Mouse (Mus musculus) urinary bladder, postnatal 10 days (tissue): ENCODE data around the gene Olfr430.
"Not testable (repeated sequence)": the region's sequence is repeated elsewhere in the genome, so short reads cannot be mapped to it uniquely, and the experiment has no call there.

Experiments used
- DNase-seq: peaks from one replicate; pipeline ENCODE4 v3.0.0; 2022; ENCODE audit warnings: low spot score

Gene Olfr430

DNA sequence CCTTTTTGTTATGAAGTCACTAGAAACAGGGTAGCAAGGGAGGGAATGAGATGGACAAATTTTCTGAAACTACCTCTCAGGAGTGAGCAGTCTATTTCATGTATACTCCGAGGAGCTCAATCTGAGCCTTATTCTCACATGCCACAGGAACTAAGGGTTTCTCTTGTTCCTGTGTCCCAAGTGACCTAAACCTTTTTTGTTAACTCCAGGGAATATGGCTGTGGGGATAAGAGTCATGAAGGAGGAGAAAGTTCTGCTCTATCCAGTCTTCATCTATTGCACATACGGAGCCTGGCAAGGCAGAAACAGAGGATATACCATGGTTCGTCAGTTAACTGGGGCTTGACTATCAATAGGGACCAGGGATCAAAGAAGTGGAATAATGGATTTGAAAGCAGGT, at the start of gene Olfr430:
Gene Olfr430, plus strand, starts transcription at position 301 of the 400 bp plus-strand sequence.
- DNase-seq, result no peak

DNA sequence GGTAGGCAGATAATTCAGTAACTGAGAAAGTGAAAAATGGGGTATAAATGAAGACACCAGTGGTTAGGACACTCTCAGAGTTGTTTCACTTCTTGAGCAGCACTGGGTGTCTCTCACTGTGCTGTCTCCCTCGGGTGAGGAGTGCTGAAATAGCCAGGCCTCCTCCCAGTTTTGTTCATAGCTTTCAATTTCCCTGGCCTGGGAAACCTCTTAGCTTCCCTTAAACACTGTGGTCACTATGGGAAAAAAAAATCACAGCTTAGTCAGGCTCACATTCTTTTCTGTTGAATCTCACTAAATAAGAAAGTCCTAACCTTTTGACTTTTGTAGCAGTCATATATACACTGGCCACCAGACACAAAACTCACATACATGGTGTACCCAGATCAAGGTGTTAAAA, 34.7 kb upstream of the Olfr430 start, which contains the start of gene Ifi205:
Gene Ifi205, minus strand, starts transcription at position 113 of the 400 bp plus-strand sequence.
- no peak for DNase-seq

DNA sequence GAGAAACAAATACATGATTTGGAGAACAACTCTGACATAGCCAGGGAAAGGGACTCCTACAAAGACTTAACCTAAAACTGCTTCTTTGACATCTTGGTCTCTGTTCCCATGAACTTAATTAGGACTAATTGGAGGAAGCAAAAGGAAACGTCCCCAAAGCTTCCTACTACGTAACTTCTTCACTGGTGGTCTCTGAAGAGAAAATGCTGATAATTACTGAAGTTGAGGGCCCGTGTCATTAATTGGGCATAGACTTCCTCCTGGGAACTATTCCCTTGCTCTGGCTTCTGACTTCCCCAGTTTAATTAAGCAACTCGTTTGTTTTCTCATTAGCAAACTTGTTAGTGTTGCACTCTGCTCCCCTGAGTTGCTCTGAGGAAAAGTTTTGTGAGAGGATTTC, 30.6 kb upstream of the Olfr430 start:
- no peak for DNase-seq

DNA sequence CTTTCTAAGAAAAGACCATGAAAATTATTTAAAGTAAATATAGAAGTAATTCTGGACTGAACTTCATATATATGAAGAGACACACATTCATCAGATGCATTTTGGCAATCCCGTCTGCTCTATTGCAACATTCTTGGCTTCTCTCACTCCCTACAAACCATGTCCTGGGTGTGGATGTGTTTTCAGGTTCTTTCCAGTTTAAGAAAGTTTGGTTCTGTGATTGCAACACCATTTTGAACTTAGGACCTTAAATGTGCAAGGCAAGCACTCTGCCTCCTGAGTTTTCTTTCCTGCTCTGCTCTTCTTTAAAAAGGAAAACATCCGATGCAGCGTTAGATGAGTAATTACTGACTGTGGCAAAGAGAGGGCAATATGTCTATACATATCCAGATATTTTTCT, 27.9 kb upstream of the Olfr430 start:
- DNase-seq, result no peak

DNA sequence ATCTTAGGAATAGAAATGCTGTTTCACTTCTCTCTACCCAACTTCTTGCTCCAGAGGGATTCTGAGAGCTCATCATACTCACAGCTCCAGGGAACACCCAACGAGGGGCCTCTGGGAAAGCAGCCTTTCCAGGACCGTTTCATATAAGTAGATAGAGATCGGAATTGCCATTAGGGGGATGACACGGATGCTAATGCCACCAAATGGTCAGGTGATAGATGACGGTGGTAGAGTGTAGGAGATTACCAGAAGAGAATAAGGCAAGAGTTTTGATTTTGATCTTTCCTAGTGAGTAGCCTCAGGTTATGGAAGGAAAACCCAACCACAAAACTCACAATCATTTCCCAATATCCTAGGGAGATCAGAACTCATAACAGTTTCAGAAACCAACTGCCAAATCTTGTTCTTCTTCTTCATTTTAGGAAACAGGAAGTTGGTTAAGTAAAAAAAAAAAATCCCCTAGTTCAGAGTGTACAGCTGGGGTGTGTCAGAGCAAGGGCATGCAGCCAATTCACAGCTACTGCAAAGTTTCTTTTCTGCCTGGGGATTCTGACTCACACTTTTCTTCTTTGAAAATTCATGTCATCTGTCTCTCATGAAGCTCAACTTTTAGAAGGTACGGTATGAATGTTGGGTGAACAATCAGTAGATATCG, 25.8 kb upstream of the Olfr430 start, which contains the start of gene Olfr433:
Gene Olfr433, plus strand, starts transcription at position 183 of the 655 bp plus-strand sequence.
- no peak for DNase-seq

DNA sequence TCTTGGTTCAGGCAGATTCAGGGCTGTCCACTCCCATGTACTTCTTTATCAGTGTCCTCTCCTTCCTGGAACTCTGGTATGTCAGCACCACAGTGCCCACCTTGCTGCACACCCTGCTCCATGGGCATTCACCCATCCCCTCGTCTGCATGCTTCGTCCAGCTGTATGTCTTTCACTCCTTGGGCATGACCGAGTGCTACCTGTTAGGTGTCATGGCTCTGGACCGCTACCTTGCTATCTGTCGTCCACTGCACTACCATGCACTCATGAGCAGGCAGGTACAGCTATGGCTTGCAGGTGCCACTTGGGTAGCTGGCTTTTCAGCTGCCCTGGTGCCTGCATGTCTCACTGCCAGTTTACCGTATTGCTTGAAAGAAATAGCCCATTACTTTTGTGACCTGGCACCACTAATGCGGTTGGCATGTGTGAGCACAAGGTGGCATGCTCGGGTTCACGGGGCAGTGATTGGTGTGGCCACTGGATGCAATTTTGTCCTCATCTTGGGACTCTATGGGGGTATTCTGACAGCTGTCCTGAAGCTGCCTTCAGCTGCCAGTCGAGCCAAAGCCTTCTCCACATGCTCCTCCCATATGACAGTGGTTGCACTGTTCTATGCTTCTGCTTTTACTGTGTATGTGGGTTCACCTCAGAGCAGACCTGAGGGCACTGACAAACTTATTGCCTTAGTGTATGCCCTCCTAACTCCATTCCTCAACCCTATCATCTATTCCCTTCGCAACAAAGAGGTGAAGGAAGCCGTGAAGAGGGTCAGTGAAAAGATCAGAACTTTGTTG, 24.1 kb upstream of the Olfr430 start:
- not testable (repeated sequence) for DNase-seq

DNA sequence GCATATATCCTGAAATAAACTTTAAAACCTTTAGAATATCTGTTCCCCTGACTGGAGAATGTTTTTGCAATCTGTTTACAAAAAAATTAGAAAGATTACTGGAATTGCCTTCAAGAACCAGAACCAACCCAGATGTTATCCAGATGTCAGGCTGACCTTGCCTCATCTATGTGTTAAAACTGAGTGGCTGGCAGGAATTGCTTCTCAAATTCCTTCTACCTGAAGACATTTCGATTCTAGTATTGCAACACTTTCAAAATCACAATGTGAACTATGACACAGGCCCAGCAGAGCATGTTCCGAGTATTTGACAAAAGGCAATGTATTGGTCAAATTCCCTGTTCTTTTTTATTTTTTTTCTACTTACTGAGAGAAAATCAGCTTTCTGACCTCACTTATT, 22.0 kb upstream of the Olfr430 start:
- DNase-seq, result no peak

DNA sequence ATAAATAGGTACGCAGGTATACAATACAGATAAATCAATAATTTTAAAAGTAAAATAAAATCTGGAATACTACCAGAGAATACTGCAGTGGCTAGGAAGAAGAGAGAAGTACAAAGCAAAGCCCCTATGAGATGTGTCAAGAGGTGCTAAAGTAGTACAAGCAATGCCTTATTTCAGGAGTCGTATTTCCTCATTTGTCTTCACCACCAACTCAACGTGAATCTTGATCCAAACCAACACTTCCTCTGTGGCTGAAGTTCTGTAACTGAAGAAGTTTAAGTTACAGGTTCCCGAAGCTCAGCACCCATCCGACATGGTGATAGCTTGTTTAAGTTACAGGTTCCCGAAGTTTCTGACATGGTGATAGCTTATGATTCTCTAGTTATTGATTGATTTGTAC, 18.2 kb upstream of the Olfr430 start:
- DNase-seq, result not testable (repeated sequence)

DNA sequence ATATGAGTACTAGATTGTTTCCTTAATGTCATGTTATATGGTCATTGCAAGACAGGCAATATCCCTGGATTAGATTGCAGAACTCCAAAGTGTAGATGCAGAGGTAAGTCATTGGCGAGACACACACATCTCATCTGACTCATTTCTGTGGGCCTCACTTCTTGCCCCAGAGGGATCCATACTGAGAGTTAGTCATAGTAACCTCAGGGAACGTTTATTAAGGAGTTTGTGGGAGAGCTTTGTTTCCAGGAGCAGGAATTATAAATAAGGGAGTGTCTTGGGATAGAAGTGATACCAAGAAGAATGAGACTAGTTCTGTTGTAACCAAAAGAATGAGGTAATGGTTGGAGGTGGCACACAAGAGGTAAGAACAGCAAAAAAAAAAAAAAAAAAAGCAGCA, 17.5 kb upstream of the Olfr430 start, which contains the start of gene Olfr432:
Gene Olfr432, plus strand, starts transcription at position 313 of the 400 bp plus-strand sequence.
- no peak for DNase-seq

DNA sequence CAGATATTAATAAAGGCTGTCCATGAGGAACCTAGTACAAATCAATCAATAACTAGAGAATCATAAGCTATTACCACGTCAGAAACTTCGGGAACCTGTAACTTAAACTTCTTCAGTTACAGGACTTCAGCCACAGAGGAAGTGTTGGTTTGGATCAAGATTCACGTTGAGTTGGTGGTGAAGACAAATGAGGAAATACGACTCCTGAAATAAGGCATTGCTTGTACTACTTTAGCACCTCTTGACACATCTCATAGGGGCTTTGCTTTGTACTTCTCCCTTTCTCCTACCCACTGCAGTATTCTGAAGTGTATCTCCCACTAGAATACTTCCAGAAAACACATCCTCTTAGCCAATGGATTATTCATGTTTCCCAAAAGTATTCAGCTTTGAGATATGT, 17.0 kb upstream of the Olfr430 start:
- DNase-seq, result not testable (repeated sequence)

DNA sequence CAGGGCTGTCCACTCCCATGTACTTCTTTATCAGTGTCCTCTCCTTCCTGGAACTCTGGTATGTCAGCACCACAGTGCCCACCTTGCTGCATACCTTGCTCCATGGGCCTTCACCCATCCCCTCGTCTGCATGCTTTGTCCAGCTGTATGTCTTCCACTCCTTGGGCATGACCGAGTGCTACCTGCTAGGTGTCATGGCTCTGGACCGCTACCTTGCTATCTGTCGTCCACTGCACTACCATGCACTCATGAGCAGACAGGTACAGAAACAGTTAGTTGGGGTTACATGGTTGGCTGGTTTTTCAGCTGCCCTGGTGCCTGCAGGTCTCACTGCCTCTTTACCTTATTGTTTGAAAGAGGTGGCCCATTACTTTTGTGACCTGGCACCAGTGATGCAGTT, 15.9 kb upstream of the Olfr430 start:
- no peak for DNase-seq

DNA sequence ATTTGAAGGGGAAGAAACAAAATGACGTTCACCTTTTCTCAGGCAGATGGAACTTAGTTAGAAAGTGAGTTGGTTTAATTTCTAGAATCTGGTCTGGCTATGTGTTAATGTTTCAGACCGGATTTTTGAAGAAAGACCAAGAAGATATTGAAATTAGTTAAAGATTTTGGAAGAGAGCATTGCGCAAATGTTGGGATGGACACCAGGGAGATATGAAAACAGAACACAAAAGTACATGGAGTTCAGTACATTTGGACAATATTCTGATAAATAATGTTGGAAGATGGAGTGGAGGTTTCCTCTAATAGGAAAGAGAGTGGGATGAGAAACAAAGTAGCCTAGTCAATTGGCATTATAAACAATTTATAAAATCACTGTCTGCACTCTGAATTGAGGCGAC, 14.9 kb upstream of the Olfr430 start:
- DNase-seq, result no peak

DNA sequence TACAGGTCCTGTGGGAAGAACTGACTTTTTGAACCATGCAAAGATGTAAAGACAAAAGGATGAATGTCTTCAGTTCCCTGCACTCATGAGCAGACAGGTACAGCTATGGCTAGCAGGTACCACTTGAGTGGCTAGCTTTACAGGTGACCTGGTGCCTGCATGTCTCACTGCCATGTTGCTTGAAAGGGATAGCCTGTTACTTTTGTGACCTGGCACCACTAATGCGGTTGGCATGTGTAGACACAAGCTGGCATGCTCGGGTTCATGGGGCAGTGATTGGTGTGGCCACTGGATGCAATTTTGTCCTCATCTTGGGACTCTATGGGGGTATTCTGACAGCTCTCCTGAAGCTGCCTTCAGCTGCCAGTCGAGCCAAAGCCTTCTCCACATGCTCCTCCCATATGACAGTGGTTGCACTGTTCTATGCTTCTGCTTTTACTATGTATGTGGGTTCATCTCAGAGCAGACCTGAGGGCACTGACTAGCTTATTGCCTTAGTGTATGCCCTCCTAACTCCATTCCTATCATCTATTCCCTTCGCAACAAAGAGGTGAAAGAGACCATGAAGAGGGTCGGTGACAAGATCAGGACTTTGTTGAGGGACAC, 14.4 kb upstream of the Olfr430 start:
- no peak for DNase-seq

DNA sequence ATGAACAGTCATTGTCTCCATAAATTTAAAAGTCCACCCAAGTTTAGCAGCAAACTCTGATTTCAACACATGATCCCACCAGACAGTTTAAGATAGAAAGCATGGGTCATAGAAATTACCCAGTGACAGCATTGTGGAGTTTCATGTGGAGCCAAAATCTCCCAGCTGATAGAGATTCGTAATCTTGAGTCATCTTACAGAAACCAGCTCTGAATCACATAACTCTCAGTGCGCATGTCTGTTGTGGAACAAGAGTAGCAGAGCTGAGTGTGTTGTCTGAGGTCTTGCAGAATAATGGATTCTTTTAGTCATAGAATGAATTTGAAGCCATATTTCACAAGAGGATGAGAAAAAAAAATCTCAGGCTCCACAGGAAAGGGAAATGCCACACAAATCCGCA, 13.4 kb upstream of the Olfr430 start:
- DNase-seq, result no peak

DNA sequence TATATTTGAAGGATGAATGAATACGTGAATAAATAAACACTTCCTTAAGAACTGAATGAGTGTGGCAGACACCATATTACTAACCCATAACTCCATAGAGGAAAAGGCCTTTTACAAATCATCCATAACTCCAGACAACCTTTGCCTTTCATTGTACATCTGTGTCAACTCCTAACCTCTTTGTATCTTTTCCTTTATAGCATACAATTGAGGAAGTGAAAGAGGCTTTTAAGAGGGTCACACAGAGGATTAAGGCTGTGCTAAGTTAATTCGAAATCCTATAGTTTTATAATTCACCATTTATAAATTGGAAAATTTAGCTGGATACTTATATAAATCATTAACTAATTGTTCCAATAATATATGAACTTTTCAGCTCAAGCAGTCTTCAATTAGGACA, 11.2 kb upstream of the Olfr430 start:
- no peak for DNase-seq

DNA sequence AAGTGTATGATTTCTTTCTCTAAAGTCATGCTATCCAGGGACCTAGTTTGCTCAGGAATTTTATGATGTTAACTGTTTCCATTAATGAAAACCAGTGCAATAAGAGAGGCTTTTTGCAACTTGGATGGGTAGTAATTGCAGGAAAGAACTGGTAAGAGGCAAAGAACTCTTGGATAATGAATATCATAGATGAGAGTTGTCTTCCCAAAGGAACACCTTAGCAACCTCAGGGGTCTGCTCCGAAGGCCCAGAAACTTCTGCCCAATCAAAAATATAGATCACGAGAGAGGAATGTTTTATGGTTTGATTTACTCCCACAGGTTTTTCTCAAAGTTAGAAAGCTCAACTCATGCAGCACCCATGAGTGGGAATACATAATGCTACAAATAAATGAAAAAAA, 17.6 kb downstream of the Olfr430 start, which contains the start of gene Olfr429:
Gene Olfr429, plus strand, starts transcription at position 301 of the 400 bp plus-strand sequence.
- DNase-seq, result no peak

DNA sequence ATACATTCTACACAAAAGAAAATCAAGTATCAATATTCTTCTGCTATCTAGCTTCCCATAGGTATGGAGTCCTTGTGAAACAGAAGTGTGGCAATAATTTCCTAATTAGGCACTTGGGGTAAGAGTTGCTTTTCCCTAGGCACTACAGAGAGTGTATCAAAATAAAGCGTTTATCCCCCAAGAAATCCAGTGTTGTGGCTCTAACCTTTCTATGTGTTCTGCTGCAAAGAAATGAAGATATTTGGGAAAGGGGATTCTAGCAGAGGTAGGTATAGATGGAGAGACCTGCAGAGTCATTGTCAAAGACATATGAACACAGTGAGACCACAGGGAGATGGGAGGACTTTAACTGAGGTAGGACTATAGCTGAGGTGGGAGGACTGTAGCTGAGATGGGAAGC, 30.2 kb downstream of the Olfr430 start, which contains the start of gene Olfr427:
Gene Olfr427, plus strand, starts transcription at position 301 of the 400 bp plus-strand sequence.
- no peak for DNase-seq

DNA sequence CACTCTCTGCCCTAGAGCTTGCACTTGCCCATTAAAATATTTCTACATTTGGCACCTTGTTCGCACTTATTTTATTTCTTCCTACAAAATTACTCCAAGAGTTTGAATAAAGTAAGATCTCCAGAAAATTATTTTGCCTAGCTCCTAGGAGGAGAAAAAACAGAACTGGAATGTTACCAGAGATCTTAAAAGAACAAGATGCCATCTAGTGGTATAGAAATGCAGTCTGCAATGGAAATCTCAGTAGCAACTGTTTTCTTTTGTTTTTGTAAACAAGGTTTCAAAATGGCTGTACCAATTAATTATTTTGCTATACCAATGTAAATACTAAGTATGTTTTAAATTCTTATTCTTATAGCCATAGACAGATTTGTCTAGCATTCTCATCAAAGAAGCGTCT, 37.3 kb downstream of the Olfr430 start:
- no peak for DNase-seq

DNA sequence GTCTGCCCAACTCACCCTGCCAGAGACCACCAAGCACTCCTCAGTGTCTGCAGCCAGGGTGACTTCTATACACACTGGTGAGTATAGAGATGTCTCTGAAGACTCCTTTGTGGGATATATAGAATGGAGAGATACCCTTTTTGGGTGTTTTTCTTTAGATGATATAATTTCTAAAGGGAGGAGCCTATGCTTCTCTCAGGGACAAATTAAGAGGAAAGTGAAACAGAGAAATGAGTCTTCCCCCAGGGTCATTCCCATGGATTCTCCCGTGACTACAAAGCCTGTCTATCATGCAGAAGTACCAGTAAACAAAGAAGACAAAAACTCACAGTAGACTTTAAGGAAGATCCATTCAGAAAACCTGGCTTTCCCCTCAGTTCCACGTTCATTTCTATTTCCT, 54.7 kb downstream of the Olfr430 start, which contains the start of gene Olfr231:
Gene Olfr231, minus strand, starts transcription at position 101 of the 400 bp plus-strand sequence.
- no peak for DNase-seq
